In the genomic region with DNA sequence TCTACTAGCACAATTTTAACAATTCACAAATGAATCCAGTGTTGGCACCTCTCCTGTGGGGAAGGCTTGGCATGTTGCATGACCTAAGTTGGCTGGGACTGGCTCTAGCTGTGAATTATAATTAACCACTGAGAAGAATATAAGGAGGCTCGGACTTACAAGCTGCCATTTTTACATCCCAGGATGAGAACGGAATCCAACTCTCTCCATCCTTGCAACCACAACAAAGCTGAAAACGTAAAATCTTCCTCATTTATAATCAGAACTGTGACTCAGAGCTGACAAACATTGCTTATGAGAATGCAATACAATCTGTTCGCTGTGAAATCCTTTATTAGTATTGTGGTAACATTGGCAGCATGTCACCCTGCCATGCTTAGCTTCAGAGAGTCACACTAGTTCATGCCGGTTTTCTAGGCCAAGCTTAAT, we compare ENCODE assay signal across 10 mouse cellular contexts.
DNase-seq lines count a peak whose midpoint lies in the region; TF ChIP-seq lines count a peak whose summit lies in the region.
"Had no signal": no experiment of that assay in that cellular context is flagged by ENCODE, and none has a peak within 500 bp of the region (broad histone marks: within the 10 kb centered on the region; RNA-seq: fewer than 3 reads in every experiment).

No protein-coding gene starts in this region.

- H3K27me3 ChIP-seq in kidney, adult 2 months (replicated peaks; ENCODE audit: control insufficient read depth, insufficient read depth, low read length) = no peaks in the 10 kb centered on the region
- H3K27me3 ChIP-seq: limb, embryonic 13.5 days had no signal

- H3K4me1 ChIP-seq in kidney, adult 2 months (ENCODE audit: control insufficient read depth, insufficient read depth, low read length) = no peaks in the 10 kb centered on the region
- H3K4me1 ChIP-seq: limb, embryonic 13.5 days had no signal

- no peak overlapping the region for H3K4me3 ChIP-seq in kidney, adult 2 months (ENCODE audit: insufficient read depth, low read depth, low read length)
- H3K4me3 ChIP-seq: limb, embryonic 13.5 days had no signal

- no peak for TF ChIP-seq POLR2A in kidney, adult 2 months (IDR thresholded peaks at IDR 0.05; ENCODE audit: low read depth, low read length)

- H3K36me3 ChIP-seq in kidney, adult 2 months (ENCODE audit: control insufficient read depth, insufficient read depth, low read length) = no peaks in the 10 kb centered on the region
- H3K36me3 ChIP-seq: G1E; limb, embryonic 13.5 days had no signal

- TF ChIP-seq CTCF in kidney, adult 2 months (conservative IDR thresholded peaks at IDR 0.05; ENCODE audit: insufficient read depth, insufficient read length, low read depth, low read length) = no peak

- 81% methylated on average over 5 of the region's 5 CpGs for whole genome bisulfite sequencing in kidney, adult 2 months

- DNase-seq in kidney, adult 2 months = peak; percentile 43
- no peak for DNase-seq in kidney, postnatal 36 days
- DNase-seq in cerebellum, postnatal 14 days = peak; percentile 90 to 93
- DNase-seq in layer of hippocampus, adult 9-11 months = peak; percentile 73
- peak; percentile 31 for DNase-seq in right cerebral cortex, postnatal 25 days
- DNase-seq in embryo, embryonic 11 days = no peak
- no peak for DNase-seq in lung, postnatal 36 days
- DNase-seq in spleen, postnatal 10 days (ENCODE audit: low spot score in 2 of 2) = no peak

- no peak overlapping the region for H3K27ac ChIP-seq in kidney, adult 2 months (ENCODE audit: insufficient read depth, low read depth, low read length)
- H3K27ac ChIP-seq: limb, embryonic 13.5 days had no signal

Comparison
In these comparisons a context has a peak if more than half of its experiments do, and no peak if none do; other contexts are left out.
1. DNase-seq: peak in kidney, adult 2 months (single experiment), cerebellum, postnatal 14 days (2 of 2), layer of hippocampus, adult 9-11 months (single experiment) and right cerebral cortex, postnatal 25 days (single experiment); none in kidney, postnatal 36 days (0 of 2), embryo, embryonic 11 days (single experiment), lung, postnatal 36 days (single experiment) and spleen, postnatal 10 days (0 of 2).